Mouse (Mus musculus): ENCODE measurements around the gene Unc80.

Gene Unc80

DNA sequence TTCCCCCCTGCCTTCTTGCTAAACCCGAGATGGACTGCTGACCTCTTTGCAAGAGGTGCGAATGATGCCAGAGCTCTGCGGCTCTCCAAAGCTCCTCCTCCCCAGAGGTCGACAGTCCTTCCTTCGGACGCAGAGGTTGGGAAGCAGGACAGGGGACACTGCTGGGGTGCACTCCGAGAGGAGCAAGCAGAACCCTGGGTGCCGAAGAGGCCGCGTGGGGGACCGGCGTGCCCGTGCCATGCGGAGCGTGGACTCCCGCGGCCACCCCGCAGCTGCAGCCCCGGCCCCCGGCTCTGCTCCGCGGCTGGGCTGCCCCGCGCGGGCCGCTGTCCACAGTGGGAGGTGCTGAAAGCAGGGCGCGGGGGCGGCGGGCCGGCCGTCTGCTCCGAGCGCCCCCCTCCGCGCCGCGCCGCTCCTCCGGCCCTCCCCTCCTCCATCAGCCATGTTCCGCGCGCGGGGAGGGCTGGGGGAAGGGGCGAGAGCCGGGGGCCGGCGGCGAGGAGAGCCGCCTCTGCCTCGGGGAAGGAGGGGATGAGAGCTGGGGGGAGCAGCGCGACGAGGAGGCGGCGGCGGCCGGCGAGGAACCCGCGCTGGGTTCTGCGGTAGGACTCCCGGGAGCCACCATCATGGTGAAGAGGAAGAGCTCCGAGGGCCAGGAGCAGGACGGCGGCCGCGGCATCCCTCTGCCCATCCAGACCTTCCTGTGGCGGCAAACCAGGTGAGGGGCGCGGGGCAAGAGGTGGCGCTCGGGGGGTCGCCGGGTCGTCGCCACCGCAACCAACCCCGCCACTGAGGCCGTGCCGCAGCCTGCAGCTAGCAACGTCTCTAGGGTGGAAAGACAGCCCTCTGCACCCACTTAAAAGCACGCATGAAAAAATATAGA, at the start of gene Unc80:
Gene Unc80, plus strand, starts transcription at position 547 of the 883 bp plus-strand sequence.
- peak; percentile 25 for DNase-seq

DNA sequence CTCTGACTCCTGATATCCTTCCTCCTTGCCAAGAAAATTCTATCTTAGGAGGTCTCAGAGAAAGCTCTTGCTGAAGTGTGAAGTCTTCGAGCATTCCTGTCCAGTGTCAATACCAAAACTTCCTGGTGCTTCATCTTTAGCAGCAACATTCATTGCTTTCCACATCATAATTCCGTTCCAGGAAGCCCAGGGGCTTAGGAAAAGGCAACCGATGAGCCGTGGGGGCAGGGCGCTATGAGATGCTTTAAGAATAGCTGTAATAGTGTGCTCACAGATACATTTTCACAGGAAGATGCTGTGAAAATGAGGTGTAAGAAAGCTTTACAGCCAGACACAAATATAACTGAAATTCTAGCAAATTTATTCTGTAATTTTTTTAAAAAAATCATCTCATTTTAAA, 42.1 kb upstream of the Unc80 start:
- DNase-seq: no peak

DNA sequence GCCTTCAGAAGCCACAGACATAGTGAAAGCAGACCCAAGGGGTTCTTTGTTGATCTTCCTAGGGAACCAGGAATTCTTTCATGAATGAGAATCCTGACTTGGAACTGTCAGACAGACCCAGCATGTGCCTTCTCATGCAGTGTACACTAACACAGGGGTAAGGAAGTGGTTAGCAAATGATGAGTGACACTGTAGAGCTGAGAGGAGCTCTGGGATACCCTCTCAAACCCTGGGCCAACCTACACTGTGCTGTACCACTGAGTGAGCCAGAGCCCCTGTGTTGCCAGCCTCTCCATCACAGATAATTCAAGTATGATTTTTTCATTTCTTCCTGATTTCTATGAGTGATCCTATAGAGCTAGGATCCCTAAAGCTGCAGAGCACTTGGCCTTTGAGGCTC, 37.2 kb upstream of the Unc80 start:
- no peak for DNase-seq

DNA sequence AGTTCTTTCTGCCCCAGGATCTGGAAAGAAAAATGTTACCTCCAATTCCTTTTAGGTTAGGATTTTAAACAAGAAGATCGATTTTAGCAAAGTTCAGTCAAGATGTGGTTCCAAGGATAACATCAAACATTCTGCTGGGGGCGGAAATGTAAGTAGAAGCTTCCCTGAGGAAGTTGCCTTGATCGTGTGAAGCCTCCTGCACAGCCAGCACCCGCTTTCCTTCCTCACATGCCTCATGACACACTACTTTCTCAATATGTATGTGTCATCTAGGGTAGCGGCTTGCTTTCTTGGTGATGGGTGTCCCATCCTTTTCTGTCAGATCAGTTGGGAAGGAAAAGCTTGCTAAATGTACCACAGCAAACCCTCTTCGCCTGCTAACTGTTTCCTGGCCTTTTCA, 36.7 kb upstream of the Unc80 start:
- no peak for DNase-seq

DNA sequence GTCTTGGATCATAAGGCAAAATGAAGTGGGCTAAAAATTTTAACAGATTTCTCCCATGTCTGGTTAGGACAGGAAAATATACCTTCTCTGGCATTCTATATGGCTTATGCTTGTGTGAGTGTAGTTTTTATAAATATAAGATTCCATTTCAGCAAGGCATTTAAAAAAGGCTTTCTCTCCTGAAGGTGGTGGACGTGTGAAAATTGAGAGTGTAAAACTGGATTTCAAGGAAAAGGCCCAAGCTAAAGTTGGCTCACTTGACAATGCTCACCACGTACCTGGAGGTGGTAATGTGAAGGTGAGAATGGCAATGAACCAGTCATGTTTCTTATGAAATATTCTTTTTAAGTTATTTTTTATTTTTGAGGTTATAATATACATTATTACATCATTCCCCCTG, 30.1 kb upstream of the Unc80 start:
- DNase-seq: no peak

DNA sequence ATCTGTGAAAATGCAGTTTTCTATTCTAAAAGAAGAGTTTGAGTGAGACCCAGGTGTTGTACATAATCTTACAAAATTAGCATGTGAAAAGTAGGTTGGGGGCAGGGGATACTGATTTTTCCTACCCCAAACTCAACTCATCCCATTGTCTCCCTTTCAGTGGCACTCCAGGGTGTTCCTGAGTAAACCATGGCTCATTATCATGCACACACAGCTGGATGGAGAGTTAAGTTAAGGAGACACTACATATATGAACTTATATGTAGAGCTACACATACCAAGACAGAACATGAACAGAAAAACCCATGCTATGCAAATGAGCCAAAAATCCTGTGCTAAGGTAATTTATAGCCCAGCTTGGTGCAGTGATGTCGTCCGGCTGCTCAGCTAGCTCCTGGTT, 25.2 kb upstream of the Unc80 start:
- DNase-seq: no peak

DNA sequence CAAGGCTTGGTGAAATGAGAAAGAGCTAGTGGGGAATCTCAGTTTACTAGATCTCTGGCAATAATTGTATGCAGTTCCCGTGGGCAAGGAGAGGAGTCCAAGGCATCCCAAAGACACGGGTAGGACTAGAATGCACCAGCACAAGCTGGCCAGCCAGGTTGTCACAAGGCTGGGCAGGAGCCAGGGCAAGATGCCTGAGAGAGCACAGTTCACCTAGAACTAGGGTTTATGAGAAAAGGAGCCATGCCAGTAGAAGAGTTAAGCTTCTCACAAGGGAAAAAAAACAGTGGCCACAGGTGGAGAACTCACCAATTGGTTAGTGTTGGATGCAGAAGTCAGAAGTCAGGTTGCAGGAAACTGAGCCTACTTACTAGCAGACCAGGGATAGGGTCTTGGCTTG, 18.7 kb upstream of the Unc80 start:
- no peak for DNase-seq

DNA sequence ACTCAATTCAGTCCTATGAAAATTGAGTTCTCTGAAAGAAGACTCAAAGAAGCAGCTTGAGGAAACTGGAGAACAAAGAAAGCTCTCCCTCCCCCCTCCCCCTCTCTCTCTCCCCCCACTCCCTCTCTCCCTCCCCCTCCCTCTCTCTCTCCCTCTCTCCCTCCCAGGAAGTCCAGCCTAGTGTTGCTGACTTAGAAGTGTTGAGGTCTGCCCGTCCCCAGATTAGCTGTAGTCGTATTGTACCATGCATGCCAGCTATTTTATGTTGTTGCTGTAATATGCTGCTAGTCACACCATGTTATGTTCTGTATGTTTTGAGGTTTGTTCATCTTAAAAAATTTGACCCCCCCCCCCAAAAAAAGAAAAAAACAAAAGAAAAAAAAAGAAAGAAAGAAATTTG, 11.6 kb upstream of the Unc80 start:
- no peak for DNase-seq

DNA sequence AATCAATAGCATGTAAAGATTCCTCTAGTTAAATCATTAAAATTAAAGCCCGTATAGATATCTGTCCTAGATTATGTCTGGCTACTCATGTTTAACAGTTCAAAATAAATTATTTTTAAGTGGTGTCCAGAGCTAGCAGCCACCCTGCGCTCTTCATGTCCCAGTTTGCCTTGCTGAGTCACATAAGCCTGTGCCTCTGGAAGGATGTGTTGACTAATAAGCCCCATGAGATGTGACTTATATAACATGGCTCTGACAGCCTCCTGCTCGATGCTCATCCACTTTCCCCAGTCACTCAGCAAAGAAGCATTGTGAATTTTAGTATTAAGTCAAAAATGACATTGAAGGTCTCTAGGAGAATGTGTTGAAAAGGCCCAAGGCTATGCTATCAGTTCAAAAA, 10.4 kb upstream of the Unc80 start:
- DNase-seq: no peak

DNA sequence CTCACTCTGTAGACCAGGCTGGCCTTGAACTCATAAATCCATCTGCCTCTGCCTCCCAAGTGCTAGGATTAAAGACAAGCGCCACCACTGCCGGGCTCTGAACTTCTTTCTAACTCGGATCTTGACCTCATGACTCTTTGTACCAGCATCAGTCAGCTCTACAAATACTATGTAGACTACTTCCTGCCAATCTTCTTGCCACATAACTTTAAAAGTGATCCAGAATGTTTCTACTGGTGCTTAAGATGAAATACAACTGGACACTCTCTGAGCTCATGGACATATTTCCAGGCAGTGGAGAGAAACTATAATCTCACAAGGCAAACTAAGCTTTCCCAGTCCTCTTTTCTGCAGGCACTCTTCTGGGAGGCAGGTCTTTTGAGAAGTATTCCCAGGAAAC, 8.8 kb upstream of the Unc80 start:
- no peak for DNase-seq

DNA sequence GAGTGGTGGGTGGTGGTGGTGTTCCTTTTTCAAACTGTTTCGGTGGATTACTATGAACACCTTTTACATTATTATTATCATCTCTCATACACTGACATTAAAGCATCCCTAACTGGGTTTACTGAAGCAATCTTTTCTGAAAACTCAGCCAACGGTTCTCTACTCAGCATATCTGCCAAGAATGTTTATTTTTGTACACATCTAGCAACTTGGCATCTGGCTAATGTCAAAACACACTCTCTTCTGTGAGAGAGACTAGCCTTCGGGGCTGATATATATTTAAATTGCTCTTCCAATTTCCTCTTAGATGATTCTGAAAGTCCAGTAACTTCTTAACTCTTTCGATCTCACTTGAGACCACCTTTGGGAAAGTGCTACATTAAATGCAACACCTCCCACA, 7.3 kb upstream of the Unc80 start:
- no peak for DNase-seq

DNA sequence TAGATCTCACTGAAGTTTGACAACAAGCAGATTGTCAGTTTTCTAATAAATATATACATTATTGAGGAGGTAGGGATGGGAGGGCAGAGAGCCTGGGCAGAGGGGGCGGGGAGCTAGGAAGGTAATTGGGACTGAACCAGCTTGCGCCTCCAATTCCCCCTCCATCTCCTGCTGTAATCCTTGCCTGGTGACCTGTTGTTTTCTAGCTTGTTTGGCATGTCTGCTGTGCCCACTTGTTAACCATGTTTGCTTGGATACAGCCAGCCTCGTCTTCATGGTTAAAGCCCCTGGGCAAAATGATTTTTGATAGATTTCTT, 495 bp downstream of the Unc80 start:
- DNase-seq: no peak

DNA sequence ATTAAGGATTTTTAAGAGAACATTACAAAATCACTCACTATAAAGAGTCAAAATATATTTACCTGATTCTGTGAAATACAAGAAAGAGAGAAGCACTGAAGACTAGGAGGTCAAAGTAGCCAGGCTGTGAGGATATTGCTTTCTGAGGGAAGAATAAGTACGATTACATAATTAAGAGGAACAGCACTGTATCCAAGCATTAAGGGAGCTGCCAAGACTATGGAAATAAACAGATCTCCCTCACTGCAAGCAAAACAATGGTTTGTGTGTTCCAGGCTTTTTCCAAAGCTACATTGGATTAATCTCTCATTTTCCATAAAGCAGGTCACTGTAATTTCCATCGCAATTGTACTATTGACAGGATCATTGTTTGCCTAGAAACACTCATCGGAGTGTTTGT, 14.6 kb downstream of the Unc80 start:
- no peak for DNase-seq

DNA sequence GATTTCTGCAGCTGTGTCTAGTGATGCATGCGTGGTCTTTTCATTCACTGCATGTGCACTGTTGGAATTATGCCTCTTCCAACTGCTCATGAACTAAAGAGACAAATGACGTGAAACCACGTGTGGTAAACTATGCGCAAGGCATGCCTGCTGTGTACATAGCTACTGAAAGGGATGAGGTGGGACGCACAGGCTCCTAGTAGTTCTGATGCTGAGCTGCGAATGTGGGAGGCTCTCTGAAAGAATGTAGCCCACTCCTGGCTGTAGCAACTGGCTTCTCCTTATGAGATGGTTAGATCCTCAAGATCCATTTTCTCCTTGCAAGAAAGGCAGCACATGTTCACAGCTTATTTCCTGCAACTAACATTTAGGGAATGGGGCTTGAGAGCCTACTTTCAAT, 24.9 kb downstream of the Unc80 start:
- no peak for DNase-seq

DNA sequence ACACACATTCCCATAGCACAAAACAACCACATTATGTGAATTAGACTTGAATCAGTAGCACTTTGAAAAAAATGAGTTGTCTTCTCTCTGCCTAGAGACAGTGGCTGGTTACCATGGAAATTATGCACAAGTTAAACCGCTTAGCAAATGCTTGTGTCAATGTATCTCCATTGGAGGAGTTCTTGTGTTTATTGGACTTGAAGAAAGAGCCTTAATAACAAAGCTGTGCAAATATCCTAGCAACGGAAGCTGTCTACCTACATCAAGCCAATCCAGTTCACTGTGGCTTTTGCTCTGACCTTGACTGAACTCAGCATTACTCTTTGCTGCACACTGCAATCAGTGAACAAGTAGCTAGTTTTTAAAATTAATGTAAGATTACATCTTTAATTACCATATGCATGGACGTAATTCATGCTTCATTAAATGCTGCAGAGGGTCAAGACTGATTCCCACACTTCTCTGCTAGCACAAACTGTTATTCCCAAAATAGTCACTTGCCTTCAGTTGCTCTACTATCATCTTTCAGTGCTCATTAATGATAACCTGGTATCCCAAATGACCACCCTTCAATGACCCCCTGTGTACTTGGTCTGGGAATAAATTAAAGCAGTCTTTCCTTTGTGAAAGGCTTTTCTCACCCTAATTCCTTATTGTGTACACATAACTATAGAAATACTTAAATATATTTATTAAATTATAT, 27.3 kb downstream of the Unc80 start:
- no peak for DNase-seq

DNA sequence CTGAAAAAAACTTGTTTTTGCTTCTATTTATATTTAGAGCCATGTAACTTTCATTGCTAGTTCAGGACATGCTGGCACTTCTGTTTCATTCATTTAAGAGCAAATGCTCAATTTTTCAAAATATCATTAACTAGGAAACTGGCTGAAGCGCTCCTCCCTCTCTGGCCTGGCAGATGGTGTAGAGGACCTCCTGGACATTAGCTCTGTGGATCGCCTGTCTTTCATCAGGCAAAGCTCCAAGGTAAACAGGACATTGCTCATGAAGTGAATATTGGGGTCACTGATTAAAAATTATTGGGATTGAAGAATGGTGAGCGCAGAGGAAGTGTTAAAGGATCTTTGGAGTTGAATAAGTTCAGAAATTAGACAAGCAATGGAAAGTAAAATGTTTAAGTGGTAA, 82.6 kb downstream of the Unc80 start:
- no peak for DNase-seq

DNA sequence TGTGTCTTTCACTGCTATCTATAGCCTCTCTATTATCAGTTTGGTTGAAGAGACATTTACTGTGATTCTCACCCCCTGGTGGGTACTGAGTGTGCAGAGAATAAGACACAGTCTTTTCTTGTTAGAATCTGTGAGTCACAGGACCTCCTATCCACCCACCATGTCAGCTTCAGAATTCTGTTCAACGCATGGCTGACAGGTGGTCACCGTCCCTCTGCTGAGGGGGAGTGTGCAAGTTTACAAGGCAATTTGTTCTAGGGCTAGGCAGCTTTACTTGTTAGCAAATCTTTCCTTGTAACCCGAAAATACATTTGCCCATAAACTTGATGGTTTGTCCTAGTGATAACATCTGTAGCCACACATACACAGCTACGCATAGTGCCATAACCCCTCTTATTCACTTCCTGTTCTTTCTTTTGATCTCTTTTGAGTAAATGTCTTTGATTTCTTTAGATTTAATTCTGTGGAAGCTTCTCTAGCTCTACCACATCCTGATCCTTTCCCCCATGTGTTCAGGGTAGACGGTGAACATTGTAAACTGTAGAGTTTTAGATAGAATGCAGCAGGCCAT, 84.3 kb downstream of the Unc80 start:
- DNase-seq: no peak

DNA sequence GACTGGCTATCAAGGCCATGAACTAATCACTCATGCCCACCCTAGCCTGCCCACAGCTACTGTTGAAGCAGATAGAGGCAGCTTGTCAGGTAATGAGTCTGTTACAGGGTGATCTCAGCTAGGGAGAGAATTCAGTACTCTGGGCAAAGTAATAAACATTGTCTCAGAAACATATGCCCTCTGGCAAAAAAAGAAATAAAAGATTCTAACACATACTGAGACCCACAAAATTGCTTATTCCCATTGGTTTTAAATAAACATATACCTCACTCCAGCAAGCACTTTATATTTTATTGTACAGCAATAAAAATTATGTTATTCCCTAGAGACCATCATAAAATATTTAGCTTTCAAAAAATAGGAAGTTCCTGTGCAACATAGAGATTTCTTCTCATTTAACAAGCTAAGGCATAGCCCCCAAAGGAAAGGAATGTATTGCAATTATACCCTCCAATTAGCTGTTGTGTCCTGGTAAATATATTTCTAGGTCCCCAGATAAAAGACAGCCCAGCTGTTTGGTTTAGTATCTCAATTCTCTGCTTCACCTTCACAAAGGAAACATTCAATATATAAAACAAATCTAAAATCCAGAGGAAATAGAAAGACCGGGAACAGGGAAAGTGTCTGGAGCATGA, 93.6 kb downstream of the Unc80 start:
- DNase-seq: no peak

DNA sequence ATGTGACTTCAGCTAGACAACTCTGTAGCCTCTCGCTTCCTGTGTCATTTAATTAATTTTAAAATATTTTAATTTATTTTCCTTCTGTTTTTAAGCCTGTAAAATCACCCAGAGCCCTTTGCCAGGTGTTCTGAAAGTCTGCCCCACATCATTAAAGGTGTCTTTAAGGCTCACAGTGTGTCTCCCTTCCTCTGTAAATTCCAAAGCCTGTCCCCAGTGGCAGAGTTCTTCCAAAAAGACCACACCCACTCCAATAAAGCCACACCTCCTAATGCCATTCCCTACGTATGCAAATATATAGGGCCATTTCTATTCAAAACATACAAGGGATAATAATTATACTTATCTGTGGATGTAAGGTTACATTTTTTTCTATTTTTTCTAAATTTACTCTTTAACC, 94.2 kb downstream of the Unc80 start:
- no peak for DNase-seq

DNA sequence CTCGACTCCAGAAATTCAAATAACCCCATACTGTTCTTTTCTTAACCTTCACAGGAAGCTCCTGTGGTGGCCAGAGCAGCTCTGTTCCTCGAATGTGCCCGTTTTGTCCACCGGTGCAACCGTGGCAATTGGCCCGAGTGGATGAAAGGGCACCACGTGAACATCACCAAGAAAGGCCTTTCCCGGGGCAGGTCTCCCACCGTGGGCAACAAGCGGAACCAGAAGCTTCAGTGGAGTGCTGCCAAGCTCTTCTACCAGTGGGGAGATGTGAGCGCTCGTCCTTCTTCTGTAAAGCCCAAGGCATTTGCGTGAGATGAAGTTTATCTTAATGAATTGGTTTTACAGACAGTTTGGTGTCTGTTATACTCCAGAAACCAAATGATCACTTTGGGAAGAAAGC, 101.6 kb downstream of the Unc80 start:
- DNase-seq: no peak

DNA sequence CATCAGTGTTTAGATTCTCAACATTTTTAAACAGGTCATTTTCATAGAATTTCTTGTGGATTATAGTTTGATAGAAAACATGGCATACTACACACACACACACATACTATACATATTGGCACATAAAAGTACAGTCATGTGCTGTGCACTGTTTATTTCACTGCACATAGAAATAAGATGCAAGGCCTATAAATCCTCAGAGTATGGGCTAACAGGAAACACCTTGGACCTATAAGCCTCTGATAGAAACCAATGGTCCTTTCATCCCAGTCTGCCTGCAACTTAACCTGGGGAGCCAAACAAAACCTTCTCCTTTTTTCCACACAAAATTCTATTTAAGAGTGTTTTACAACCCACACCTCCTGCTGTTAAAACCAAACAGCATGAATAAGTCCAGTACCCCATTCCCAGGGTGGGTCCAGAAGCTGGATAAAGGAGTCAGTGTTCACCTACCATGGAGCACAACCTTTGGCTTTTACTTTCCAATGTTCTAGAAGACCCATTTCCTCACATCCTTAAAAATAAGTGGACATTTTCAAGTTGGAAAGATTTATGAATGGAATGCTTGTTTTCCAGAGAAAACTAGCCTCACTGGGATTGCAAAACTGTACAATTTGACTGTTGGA, 129.1 kb downstream of the Unc80 start:
- no peak for DNase-seq

DNA sequence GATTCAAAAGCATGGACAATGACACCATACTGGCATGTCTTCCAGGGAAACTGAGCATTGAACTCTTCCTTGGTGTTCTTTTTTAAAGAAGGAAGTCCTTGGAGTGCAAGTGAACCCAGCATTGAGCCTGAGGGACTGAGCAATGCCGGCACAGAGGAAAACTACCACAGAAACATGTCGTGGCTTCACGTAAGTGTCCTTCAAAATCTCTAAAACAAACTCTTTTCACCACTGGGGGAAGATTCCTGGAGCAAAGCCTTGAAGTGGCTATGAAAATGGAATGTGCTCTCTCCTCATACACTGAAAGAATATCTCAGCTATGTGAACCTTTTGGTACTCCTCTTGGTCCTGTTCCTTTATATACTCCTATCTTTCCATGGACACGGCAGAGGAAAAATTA, 140.1 kb downstream of the Unc80 start:
- DNase-seq: no peak

DNA sequence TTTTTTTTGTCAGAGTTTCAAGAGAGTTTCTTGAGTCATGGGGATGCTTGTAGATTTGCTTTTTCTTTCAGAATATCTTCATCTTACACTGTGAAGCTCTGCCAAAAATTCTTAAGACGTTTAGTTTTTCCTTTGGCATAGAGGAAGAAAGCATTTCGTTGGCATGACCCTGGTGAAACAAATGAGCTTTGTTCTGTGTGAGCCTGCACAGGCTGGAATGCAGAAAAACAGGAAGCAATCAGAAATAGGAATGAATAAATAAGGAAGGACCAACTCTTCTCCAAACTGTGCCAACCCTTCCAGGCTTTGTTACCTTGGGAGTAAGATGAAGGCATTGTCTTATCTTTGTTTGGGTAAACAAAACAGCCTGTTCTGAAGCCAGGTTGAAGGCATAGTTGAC, 149.0 kb downstream of the Unc80 start:
- no peak for DNase-seq
